Mouse (Mus musculus) kidney, postnatal 25 days (tissue): ENCODE data around the gene Dirc2.

Experiments used
- DNase-seq, 2 experiments: peaks; one replicate each; pipeline ENCODE4 v3.0.0; 2021; ENCODE audit warnings: mixed read lengths in 2 of 2

Dirc2 gene

GRCm38 (mm10) chr16:35768785-35769642 is at the start of gene Dirc2:
TSS of gene Dirc2 (minus strand) at chr16:35769356.
- DNase-seq, result peak; percentile 69 to 87

GRCm38 (mm10) chr16:35817255-35818089 is 48.3 kb upstream of the Dirc2 start:
- DNase-seq, result peak; percentile 78 to 83

- DNase-seq, result no peak
These were observed 44.0 kb upstream of the Dirc2 start for GRCm38 (mm10) chr16:35813119-35813518.

GRCm38 (mm10) chr16:35808838-35809237 is 39.7 kb upstream of the Dirc2 start:
- no peak for DNase-seq

GRCm38 (mm10) chr16:35807663-35807992 is 38.5 kb upstream of the Dirc2 start:
- DNase-seq, result peak in 1 of 2 experiments; percentile 7

GRCm38 (mm10) chr16:35806973-35807662 is 38.0 kb upstream of the Dirc2 start:
- no peak for DNase-seq

- no peak for DNase-seq
These were observed 34.6 kb upstream of the Dirc2 start for GRCm38 (mm10) chr16:35803723-35804122.

- no peak for DNase-seq
These were observed 33.0 kb upstream of the Dirc2 start for GRCm38 (mm10) chr16:35802163-35802562.

- no peak for DNase-seq
These were observed 22.9 kb upstream of the Dirc2 start for GRCm38 (mm10) chr16:35791962-35792521.

- DNase-seq, result no peak
These were observed 19.2 kb upstream of the Dirc2 start for GRCm38 (mm10) chr16:35788330-35788729.

- no peak for DNase-seq
These were observed 18.5 kb upstream of the Dirc2 start for GRCm38 (mm10) chr16:35787568-35788189.

GRCm38 (mm10) chr16:35787163-35787562 is 18.0 kb upstream of the Dirc2 start:
- DNase-seq, result no peak

- DNase-seq, result no peak
These were observed 15.1 kb upstream of the Dirc2 start for GRCm38 (mm10) chr16:35784134-35784725.

GRCm38 (mm10) chr16:35783207-35783573 is 14.0 kb upstream of the Dirc2 start:
- DNase-seq, result no peak

- no peak for DNase-seq
These were observed 13.5 kb upstream of the Dirc2 start for GRCm38 (mm10) chr16:35782451-35783206.

GRCm38 (mm10) chr16:35781651-35782050 is 12.5 kb upstream of the Dirc2 start:
- DNase-seq, result no peak

GRCm38 (mm10) chr16:35781096-35781495 is 11.9 kb upstream of the Dirc2 start:
- no peak for DNase-seq

GRCm38 (mm10) chr16:35779681-35780080 is 10.5 kb upstream of the Dirc2 start:
- no peak for DNase-seq

- no peak for DNase-seq
These were observed 8.6 kb upstream of the Dirc2 start for GRCm38 (mm10) chr16:35777768-35778167.

- no peak for DNase-seq
These were observed 7.6 kb upstream of the Dirc2 start for GRCm38 (mm10) chr16:35776737-35777136.

GRCm38 (mm10) chr16:35775835-35776234 is 6.7 kb upstream of the Dirc2 start:
- DNase-seq, result no peak
